Comparison of ENCODE assay signal across 10 mouse cellular contexts in genomic region chr12:77972165-77972564, GRCm38 (mm10).
A peak's percentile ranks its signal among the peaks of the same experiment; 100 is the strongest.
DNase-seq lines count a peak whose midpoint lies in the region; ATAC-seq and TF ChIP-seq lines count a peak whose summit lies in the region.
"Had no signal": no experiment of that assay in that cellular context is flagged by ENCODE, and none has a peak within 500 bp of the region (broad histone marks: within the 10 kb centered on the region; RNA-seq: fewer than 3 reads in every experiment).

No protein-coding gene starts in this region.

- ATAC-seq in intestine, embryonic 15.5 days = peak; percentile 41; the same call in 1 of the 2 replicates
- no peak for ATAC-seq in intestine, postnatal 0 days
- no peak for ATAC-seq in midbrain, embryonic 11.5 days (ENCODE audit: low FRiP score)
- ATAC-seq: inflammation-experienced regulatory T-cells, adult 6 months had no signal

- no peak for TF ChIP-seq CTCF in intestine, postnatal 0 days (IDR thresholded peaks at IDR 0.05; ENCODE audit: low read depth)

- peak; percentile 36 for DNase-seq in embryo, embryonic 10 days (ENCODE audit: low spot score)
- no peak for DNase-seq in embryo, embryonic 9.5 days (ENCODE audit: extremely low spot score)
- peak; percentile 60 for DNase-seq in MN1 (ENCODE audit: low spot score)
- peak; percentile 31 for DNase-seq in heart, postnatal 4 days
- no peak for DNase-seq in thymus, postnatal 10 days (ENCODE audit: low spot score in 2 of 2)
- no peak for DNase-seq in midbrain, embryonic 11.5 days (ENCODE audit: low spot score, missing footprints)
- DNase-seq: lung, adult 2 months had no signal

- H3K27me3 ChIP-seq in intestine, embryonic 15.5 days (replicated peaks) = no peaks in the 10 kb centered on the region
- no peaks in the 10 kb centered on the region for H3K27me3 ChIP-seq in intestine, postnatal 0 days (replicated peaks; ENCODE audit: control insufficient read depth, insufficient read depth, low read length)
- H3K27me3 ChIP-seq in midbrain, embryonic 11.5 days (ENCODE audit: control insufficient read depth, insufficient read depth, low read length) = no peaks in the 10 kb centered on the region

- H3K4me3 ChIP-seq in intestine, embryonic 15.5 days (replicated peaks) = no peak overlapping the region
- no peak overlapping the region for H3K4me3 ChIP-seq in intestine, postnatal 0 days (ENCODE audit: low read depth, low read length)
- no peak overlapping the region for H3K4me3 ChIP-seq in midbrain, embryonic 11.5 days (ENCODE audit: low read depth, low read length)

- no peak overlapping the region for H3K9ac ChIP-seq in intestine, embryonic 15.5 days
- H3K9ac ChIP-seq in intestine, postnatal 0 days (ENCODE audit: low read depth, low read length) = no peak overlapping the region
- H3K9ac ChIP-seq in midbrain, embryonic 11.5 days (ENCODE audit: low read length) = no peak overlapping the region

- H3K36me3 ChIP-seq in intestine, embryonic 15.5 days = no peaks in the 10 kb centered on the region
- H3K36me3 ChIP-seq in intestine, postnatal 0 days (ENCODE audit: control insufficient read depth, insufficient read depth) = no peaks in the 10 kb centered on the region
- H3K36me3 ChIP-seq in midbrain, embryonic 11.5 days (ENCODE audit: control insufficient read depth, insufficient read depth, low read length) = no peaks in the 10 kb centered on the region

- H3K27ac ChIP-seq in intestine, embryonic 15.5 days = no peak overlapping the region
- H3K27ac ChIP-seq in intestine, postnatal 0 days (ENCODE audit: low read depth, low read length) = no peak overlapping the region
- H3K27ac ChIP-seq in midbrain, embryonic 11.5 days (ENCODE audit: low read depth, low read length) = no peak overlapping the region

- 36% methylated on average over 4 of the region's 4 CpGs for WGBS in intestine, embryonic 15.5 days
- 58% methylated on average over 4 of the region's 4 CpGs for WGBS in intestine, postnatal 0 days
- 66% methylated on average over 4 of the region's 4 CpGs for WGBS in midbrain, embryonic 11.5 days

- no peaks in the 10 kb centered on the region for H3K9me3 ChIP-seq in intestine, embryonic 15.5 days
- no peaks in the 10 kb centered on the region for H3K9me3 ChIP-seq in intestine, postnatal 0 days (ENCODE audit: control insufficient read depth)
- no peaks in the 10 kb centered on the region for H3K9me3 ChIP-seq in midbrain, embryonic 11.5 days (ENCODE audit: control insufficient read depth, low read length)

- H3K4me1 ChIP-seq in intestine, embryonic 15.5 days (replicated peaks) = no peaks in the 10 kb centered on the region
- no peaks in the 10 kb centered on the region for H3K4me1 ChIP-seq in intestine, postnatal 0 days (replicated peaks; ENCODE audit: control insufficient read depth, insufficient read depth, low read length)
- no peaks in the 10 kb centered on the region for H3K4me1 ChIP-seq in midbrain, embryonic 11.5 days (ENCODE audit: control insufficient read depth, insufficient read depth, low read length)

- H3K4me2 ChIP-seq in intestine, embryonic 15.5 days (replicated peaks) = no peak overlapping the region
- no peak overlapping the region for H3K4me2 ChIP-seq in intestine, postnatal 0 days (replicated peaks; ENCODE audit: low read depth)
- H3K4me2 ChIP-seq in midbrain, embryonic 11.5 days = no peak overlapping the region

Comparison
In these comparisons a context has a peak if more than half of its experiments do, and no peak if none do; other contexts are left out.
1. DNase-seq: peak in embryo, embryonic 10 days (single experiment), MN1 (single experiment) and heart, postnatal 4 days (single experiment); none in embryo, embryonic 9.5 days (single experiment), thymus, postnatal 10 days (0 of 2) and midbrain, embryonic 11.5 days (single experiment).